Mouse (Mus musculus): ENCODE data around the gene Krt17.

The Krt17 gene

DNA sequence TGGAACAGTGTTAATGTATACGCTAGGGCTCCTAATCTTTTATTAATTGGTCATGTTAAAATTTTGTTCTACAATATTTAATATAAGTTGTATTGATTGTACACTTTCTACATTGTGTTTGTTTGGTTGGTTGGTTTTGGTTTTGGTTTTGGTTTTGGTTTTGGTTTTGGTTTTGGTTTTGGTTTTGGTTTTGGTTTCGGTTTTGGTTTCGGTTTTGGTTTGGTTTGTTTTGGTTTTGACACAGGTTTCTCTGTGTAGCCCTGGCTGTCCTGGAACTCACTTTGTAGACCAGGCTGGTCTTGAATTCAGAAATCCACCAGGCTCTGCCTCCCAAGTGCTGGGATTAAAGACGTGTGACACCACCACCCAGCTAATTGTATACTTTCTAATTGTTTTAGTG, 20.6 kb downstream of the Krt17 start:
- CTCF ChIA-PET: interaction anchor here in 1 of 4 experiments (2.0 kb wide), 1 partner anchor 42 kb away, joined by 7 read pairs; no protein-coding TSS in a partner anchor
- POLR2A ChIA-PET: interaction anchor here in 1 of 4 experiments (0.7 kb wide), 1 partner anchor 79 kb away, joined by 3 read pairs; the partner anchor contains the start of gene Eif1

DNA sequence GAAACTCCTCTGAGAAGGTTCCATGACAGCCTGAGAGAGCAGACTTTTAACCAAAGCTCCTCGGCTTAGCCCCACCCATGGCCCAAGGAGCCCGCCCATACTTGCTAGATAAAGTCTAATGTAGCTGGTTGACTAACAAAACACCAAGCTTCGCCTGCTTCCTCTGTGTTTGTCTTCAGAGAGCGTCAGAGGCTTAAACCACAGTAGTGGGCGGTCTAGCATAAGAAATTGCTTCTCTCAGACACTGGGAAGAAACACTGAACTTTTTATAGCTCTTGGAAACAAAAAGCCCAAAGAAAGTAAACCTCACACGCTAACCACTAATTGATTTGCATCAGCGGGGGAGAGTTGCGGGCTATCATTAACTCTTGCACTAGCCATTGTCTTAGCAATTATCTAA, 39.1 kb downstream of the Krt17 start:
- ChIA-PET POLR2A (interaction anchor here (0.7 to 3.8 kb wide), 17 partner anchors 16 to 99 kb away, joined by 3 to 28 read pairs (median 4); partner anchors contain the start of gene Eif1 (in 2 of the 4)), CTCF (interaction anchor here (0.5 to 4.5 kb wide), 18 partner anchors 9 to 135 kb away, joined by 3 to 75 read pairs (median 4); partner anchors contain the start of gene Krt17 (in 1 of the 4))

DNA sequence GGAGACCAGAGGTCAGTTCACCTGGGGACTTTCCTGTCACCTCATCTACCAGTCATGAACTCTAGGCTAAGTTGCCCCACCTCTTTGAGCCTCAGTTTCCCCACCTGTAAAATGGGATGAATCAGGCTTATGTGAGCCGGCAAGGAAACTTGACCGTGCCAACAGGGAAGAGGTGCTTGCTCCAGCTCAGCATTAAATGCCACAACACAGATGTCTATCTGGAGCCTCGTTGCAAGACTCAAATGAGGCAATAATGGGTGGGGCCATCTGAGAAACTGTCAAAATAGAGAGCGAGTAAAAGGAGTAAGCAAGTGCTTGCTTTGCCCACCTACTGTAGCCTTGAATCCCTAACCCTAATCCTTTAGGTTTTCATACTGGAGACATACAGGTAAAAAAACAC, 41.5 kb downstream of the Krt17 start:
- ChIA-PET CTCF (interaction anchor here (0.5 to 4.4 kb wide), 7 partner anchors 62 to 881 kb away, joined by 3 to 75 read pairs (median 6); no protein-coding TSS in a partner anchor), POLR2A (interaction anchor here in 2 of 4 experiments (1.1 to 3.8 kb wide), 3 partner anchors 59 to 100 kb away, joined by 4 to 28 read pairs (median 5); partner anchors contain the start of gene Eif1 (in 1 of the 2))

DNA sequence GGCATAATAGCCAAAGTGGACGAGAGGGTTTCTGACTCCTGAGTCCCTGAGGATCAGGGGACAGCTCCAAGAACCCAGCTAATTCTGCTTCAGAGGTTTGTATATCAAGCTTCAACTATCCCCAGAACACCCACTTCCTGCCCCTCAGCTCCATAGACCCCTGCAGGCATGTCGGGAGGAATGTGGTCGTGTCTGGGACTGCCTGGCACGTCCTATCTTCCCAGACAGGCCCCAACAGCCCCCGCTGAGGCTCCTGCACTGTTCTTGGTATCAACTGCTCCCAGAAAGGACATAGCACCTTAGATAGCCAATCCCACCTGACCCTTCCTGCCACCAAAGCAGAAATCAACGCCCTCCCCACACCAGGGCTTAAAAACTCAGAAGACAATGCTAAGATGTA, 52.3 kb downstream of the Krt17 start:
- CTCF ChIA-PET: interaction anchor here in 2 of 4 experiments (0.5 to 1.8 kb wide), 5 partner anchors 39 to 736 kb away, joined by 3 to 7 read pairs (median 3); no protein-coding TSS in a partner anchor
- POLR2A ChIA-PET: interaction anchor here in 3 of 4 experiments (0.6 to 1.9 kb wide), 5 partner anchors 9 to 111 kb away, joined by 3 to 5 read pairs (median 3); partner anchors contain the start of gene Eif1 (in 1 of the 3)

DNA sequence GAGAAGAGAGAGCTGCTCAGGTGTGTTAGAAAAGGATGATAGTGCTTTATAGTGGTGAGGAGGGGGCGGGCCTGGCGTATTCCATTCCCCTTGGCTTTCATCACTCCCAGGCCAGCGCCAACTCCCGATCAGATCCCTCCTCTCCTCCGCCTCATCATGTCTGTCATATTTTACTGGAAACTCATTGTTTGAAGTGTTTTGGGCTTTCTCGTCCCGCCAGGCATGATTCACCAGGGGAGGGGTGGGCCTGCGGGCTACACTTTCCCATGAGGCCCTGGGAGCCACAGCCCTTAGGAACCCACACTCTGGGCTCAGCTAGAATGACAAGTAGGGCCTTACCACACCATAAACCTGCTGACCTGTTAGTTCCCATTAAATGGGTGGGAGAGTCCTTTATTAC, 53.3 kb downstream of the Krt17 start, which contains the start of gene Krt14:
TSS of gene Krt14 (minus strand) at position 51 of the 400 bp plus-strand sequence.
- ChIA-PET POLR2A (interaction anchor here in 3 of 4 experiments (1.1 to 1.9 kb wide), 4 partner anchors 8 to 112 kb away, joined by 3 to 5 read pairs (median 4); partner anchors contain the start of gene Eif1 (in 1 of the 3)), CTCF (interaction anchor here (0.6 to 5.8 kb wide), 5 partner anchors 18 to 75 kb away, joined by 3 to 33 read pairs (median 6); no protein-coding TSS in a partner anchor)
